Mouse (Mus musculus) lung, adult 18-20 months (tissue): ENCODE data around the gene Actl6b.

Experiments
- DNase-seq, 2 experiments: peaks; one replicate each; pipeline ENCODE4 v3.0.0; 2022; ENCODE audit warnings: mixed read lengths in 2 of 2

Actl6b gene

GRCm38 (mm10) chr5:137565744-137566143 lies 12.4 kb downstream of the Actl6b start:
- DNase-seq, result no peak

GRCm38 (mm10) chr5:137566416-137566815 lies 13.1 kb downstream of the Actl6b start:
- DNase-seq, result no peak

- no peak for DNase-seq
These were observed 15.0 kb downstream of the Actl6b start for GRCm38 (mm10) chr5:137568223-137568798.

GRCm38 (mm10) chr5:137569031-137569430 lies 15.7 kb downstream of the Actl6b start:
- DNase-seq, result no peak

- peak; percentile 64 to 69 for DNase-seq
These were observed 16.3 kb downstream of the Actl6b start, which contains the start of gene Tfr2 for GRCm38 (mm10) chr5:137569665-137570064. Gene Tfr2 (plus strand): TSS chr5:137569840.

GRCm38 (mm10) chr5:137570181-137570580 lies 16.9 kb downstream of the Actl6b start:
- no peak for DNase-seq

- DNase-seq, result no peak
These were observed 17.6 kb downstream of the Actl6b start for GRCm38 (mm10) chr5:137570691-137571586.

- DNase-seq, result peak; percentile 39 to 47
These were observed 21.2 kb downstream of the Actl6b start for GRCm38 (mm10) chr5:137574470-137574901.

- no peak for DNase-seq
These were observed 26.9 kb downstream of the Actl6b start for GRCm38 (mm10) chr5:137580246-137580645.

GRCm38 (mm10) chr5:137582702-137583101 lies 29.4 kb downstream of the Actl6b start:
- peak in 1 of 2 experiments; percentile 21 for DNase-seq

GRCm38 (mm10) chr5:137583670-137584169 lies 30.4 kb downstream of the Actl6b start:
- peak in 1 of 2 experiments; percentile 35 for DNase-seq

GRCm38 (mm10) chr5:137584976-137585375 lies 31.7 kb downstream of the Actl6b start:
- peak; percentile 74 to 84 for DNase-seq

GRCm38 (mm10) chr5:137590507-137590906 lies 37.2 kb downstream of the Actl6b start:
- no peak for DNase-seq

GRCm38 (mm10) chr5:137595921-137596320 lies 42.6 kb downstream of the Actl6b start:
- no peak for DNase-seq

GRCm38 (mm10) chr5:137596601-137597261 lies 43.4 kb downstream of the Actl6b start:
- peak; percentile 29 to 40 for DNase-seq

GRCm38 (mm10) chr5:137597625-137598024 lies 44.3 kb downstream of the Actl6b start:
- no peak for DNase-seq

GRCm38 (mm10) chr5:137598100-137598826 lies 44.9 kb downstream of the Actl6b start:
- no peak for DNase-seq

- no peak for DNase-seq
These were observed 46.3 kb downstream of the Actl6b start for GRCm38 (mm10) chr5:137599600-137599999.

GRCm38 (mm10) chr5:137600281-137600618 lies 46.9 kb downstream of the Actl6b start:
- no peak for DNase-seq

GRCm38 (mm10) chr5:137600619-137601364 lies 47.5 kb downstream of the Actl6b start, which contains the start of gene Mospd3:
Gene Mospd3 (minus strand): TSS chr5:137601058.
- peak; percentile 96 to 98 for DNase-seq

GRCm38 (mm10) chr5:137601365-137601729 lies 48.0 kb downstream of the Actl6b start:
- peak in 1 of 2 experiments; percentile 28 for DNase-seq
